Mouse (Mus musculus) cerebellum, adult 2 months (tissue): ENCODE results near the gene Ppdpf.

Source experiments
- CTCF ChIP-seq: fragments of 200-500 bp; IDR thresholded peaks from 2 replicates; pipeline ENCODE4 v1.5.1; 2011; ENCODE audit warnings: low read depth, mild to moderate bottlenecking, control low read depth, low read length, moderate library complexity, borderline replicate concordance; ENCODE audit not compliant: insufficient read depth
- POLR2A ChIP-seq: fragments of 200-500 bp; IDR thresholded peaks from 2 replicates; pipeline ENCODE4 v1.6.1; 2011; ENCODE audit warnings: low read length, control low read depth, borderline replicate concordance; ENCODE audit not compliant: insufficient read depth

DNA sequence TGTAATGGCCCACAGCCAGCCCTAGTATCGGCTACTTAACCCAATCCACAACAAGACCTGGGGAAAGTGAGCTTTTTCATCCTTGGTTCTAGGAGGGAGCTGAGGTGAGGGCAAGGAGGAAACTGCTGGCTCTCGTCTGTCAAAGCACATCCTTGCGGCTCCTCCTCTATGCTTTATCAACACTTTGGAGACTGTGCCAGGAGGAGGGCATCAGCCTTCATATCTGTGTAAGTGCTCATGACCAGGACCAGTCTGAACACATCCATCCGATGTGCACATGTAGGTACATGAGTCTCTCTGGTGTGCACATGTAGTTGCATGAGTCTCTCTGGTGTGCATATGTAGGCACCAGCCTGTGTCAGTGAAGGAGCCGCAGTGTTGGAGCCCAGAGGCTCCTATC is 18.6 kb downstream of the Ppdpf start:
- no peak for TF ChIP-seq CTCF
- TF ChIP-seq POLR2A: no peak
